Comparison of ENCODE assay signal across 8 mouse cellular contexts in genomic region chr17:47693671-47694441, GRCm38 (mm10). TPM values are rescaled to one million over a fixed set of nuclear protein-coding genes. Genes with fewer than 3 reads are reported as not detected.
A peak's percentile ranks its signal among the peaks of the same experiment; 100 is the strongest.
DNase-seq lines count a peak whose midpoint lies in the region; ATAC-seq and TF ChIP-seq lines count a peak whose summit lies in the region.

No protein-coding gene starts in this region.

- H3K9me3 ChIP-seq in E14TG2a.4 (ENCODE audit: low read length): no peaks in the 10 kb centered on the region
- H3K9me3 ChIP-seq in heart, embryonic 10.5 days: no peaks in the 10 kb centered on the region

- no peak for TF ChIP-seq CTCF in E14TG2a.4 (conservative IDR thresholded peaks at IDR 0.05; ENCODE audit: low read length)

- H3K27ac ChIP-seq in heart, embryonic 10.5 days: peak overlapping the region; percentile 92; the same call in 1 of the 2 replicates

- H3K4me3 ChIP-seq in E14TG2a.4 (replicated peaks; ENCODE audit: low read length): peak overlapping the region; percentile 86
- peak overlapping the region; percentile 84 for H3K4me3 ChIP-seq in heart, embryonic 10.5 days
- peak overlapping the region; percentile 34 for H3K4me3 ChIP-seq in myocyte

- TF ChIP-seq POLR2A in myocyte (IDR thresholded peaks at IDR 0.05; ENCODE audit: insufficient read length, low read depth): no peak

- peaks cover 18% of the 10 kb centered on the region for H3K36me3 ChIP-seq in E14TG2a.4 (ENCODE audit: insufficient read depth, low read length)
- no peaks in the 10 kb centered on the region for H3K36me3 ChIP-seq in heart, embryonic 10.5 days
- H3K36me3 ChIP-seq in myocyte (ENCODE audit: control insufficient read depth, insufficient read depth): no peaks in the 10 kb centered on the region

- H3ac ChIP-seq in myocyte (ENCODE audit: control insufficient read depth, insufficient read length): peak overlapping the region; percentile 45

- no peaks in the 10 kb centered on the region for H3K79me2 ChIP-seq in myocyte (ENCODE audit: control insufficient read depth, insufficient read depth)

- H3K4me1 ChIP-seq in E14TG2a.4 (replicated peaks; ENCODE audit: low read depth, low read length): peaks cover 66% of the 10 kb centered on the region
- H3K4me1 ChIP-seq in heart, embryonic 10.5 days: peaks cover 33% of the 10 kb centered on the region

- H3K27me3 ChIP-seq in E14TG2a.4 (ENCODE audit: insufficient read depth, low read length) (peaks cover 74% of the 10 kb centered on the region), myocyte (ENCODE audit: control insufficient read depth, insufficient read depth, insufficient read length) (no peaks in the 10 kb centered on the region)
- H3K27me3 ChIP-seq in heart, embryonic 10.5 days (ENCODE audit: insufficient read depth, poor library complexity, severe bottlenecking): peaks cover 57% of the 10 kb centered on the region

- peak; percentile 10 for DNase-seq in 416B (ENCODE audit: low read depth)
- no peak for DNase-seq in heart, embryonic 10.5 days (ENCODE audit: low spot score)
- peak; percentile 62 for DNase-seq in kidney, postnatal 14 days
- no peak for DNase-seq in spleen, adult 12 weeks (ENCODE audit: low spot score)
- DNase-seq in embryo, embryonic 10.5 days (ENCODE audit: low spot score): no peak

- ATAC-seq in monocyte, adult 5-6 weeks (replicated peaks; ENCODE audit: insufficient number of reproducible peaks, low FRiP score, low TSS enrichment, poor library complexity, severe bottlenecking): no peak

- WGBS in heart, embryonic 10.5 days: 30% methylated on average over 13 of the region's 13 CpGs

- peak overlapping the region; percentile 93 for H3K4me2 ChIP-seq in myocyte (ENCODE audit: low read depth)

TF ChIP-seq in myocyte, 11 proteins besides CTCF, POLR2A, EP300 and RAD21:
- no peak for TF ChIP-seq MYOG (IDR thresholded peaks at IDR 0.05; ENCODE audit: control insufficient read depth in 1 of 3, insufficient read depth in 1 of 3, insufficient read length in 2 of 3, low read depth in 2 of 3)
- no peak for TF ChIP-seq REST (IDR thresholded peaks at IDR 0.05; ENCODE audit: insufficient read depth, insufficient read length)
- TF ChIP-seq MYOD1 (IDR thresholded peaks at IDR 0.05; ENCODE audit: control insufficient read depth in 1 of 3, insufficient read length in 2 of 3, low read depth in 2 of 3): no peak
- TF ChIP-seq POLR2AphosphoS2 (IDR thresholded peaks at IDR 0.05; ENCODE audit: insufficient read length, low read depth): no peak
- no peak for TF ChIP-seq E2F4 (IDR thresholded peaks at IDR 0.05; ENCODE audit: insufficient read depth)
- no peak for TF ChIP-seq USF1 (IDR thresholded peaks at IDR 0.05; ENCODE audit: low read depth)
- no peak for TF ChIP-seq CEBPB (IDR thresholded peaks at IDR 0.05; ENCODE audit: insufficient read depth, poor library complexity, severe bottlenecking)
- no peak for TF ChIP-seq MAX (IDR thresholded peaks at IDR 0.05; ENCODE audit: low read depth)
- no peak for TF ChIP-seq TCF3 (IDR thresholded peaks at IDR 0.05; ENCODE audit: insufficient read length, low read depth)
- no peak for TF ChIP-seq TCF12 (IDR thresholded peaks at IDR 0.05; ENCODE audit: insufficient read depth, poor library complexity, severe bottlenecking)
- TF ChIP-seq SRF (IDR thresholded peaks at IDR 0.05; ENCODE audit: control insufficient read depth, insufficient read length, low read depth): no peak

RNA-seq across cellular contexts. Expression of gene Gm21981, which starts 0.4 kb away (rescaled TPM):
- polyA plus RNA-seq in heart, embryonic 10.5 days (2016; fragmentation: Nextera tagmentation; extraction: Ambion mirVana): 0.14 and 0.16 TPM in 2 replicates
- polyA plus RNA-seq in myocyte (2012; fragmentation: generic; extraction: Trizol): 1.3 TPM
- 0.29 TPM in 1 of 3 replicates, not detected in the others for total RNA-seq in monocyte, adult 5-6 weeks (2017)

RNA-seq across cellular contexts. Expression of gene Prickle4, which starts 0.7 kb away (rescaled TPM):
- polyA plus RNA-seq in heart, embryonic 10.5 days (2016; fragmentation: Nextera tagmentation; extraction: Ambion mirVana): 0.79 TPM in 1 of 2 replicates, not detected in the other
- 0.32 TPM for polyA plus RNA-seq in myocyte (2012; fragmentation: generic; extraction: Trizol)
- total RNA-seq in monocyte, adult 5-6 weeks (2017): not detected in 3 replicates

RNA-seq across cellular contexts. Expression of gene Frs3, which starts 5.0 kb away (rescaled TPM):
- 4.6 and 5.2 TPM in 2 replicates for polyA plus RNA-seq in heart, embryonic 10.5 days (2016; fragmentation: Nextera tagmentation; extraction: Ambion mirVana)
- 3.4 TPM for polyA plus RNA-seq in myocyte (2012; fragmentation: generic; extraction: Trizol)
- 0.38 to 1.4 TPM (median 1.3 TPM) in 3 replicates for total RNA-seq in monocyte, adult 5-6 weeks (2017)

RNA-seq across cellular contexts. Expression of gene Tomm6, which starts 5.7 kb away (rescaled TPM):
- 320 and 356 TPM in 2 replicates for polyA plus RNA-seq in heart, embryonic 10.5 days (2016; fragmentation: Nextera tagmentation; extraction: Ambion mirVana)
- polyA plus RNA-seq in myocyte (2012; fragmentation: generic; extraction: Trizol): 232 TPM
- 17.7 to 36.4 TPM (median 24.6 TPM) in 3 replicates for total RNA-seq in monocyte, adult 5-6 weeks (2017)

RNA-seq across cellular contexts. Expression of gene Pgc, which starts 32.8 kb away (rescaled TPM):
- 0.49 and 0.67 TPM in 2 replicates for polyA plus RNA-seq in heart, embryonic 10.5 days (2016; fragmentation: Nextera tagmentation; extraction: Ambion mirVana)
- polyA plus RNA-seq in myocyte (2012; fragmentation: generic; extraction: Trizol): not detected
- total RNA-seq in monocyte, adult 5-6 weeks (2017): not detected in 3 replicates

Comparison
In these comparisons a context has a peak if more than half of its experiments do, and no peak if none do; other contexts are left out.
1. DNase-seq: peak in 416B (single experiment) and kidney, postnatal 14 days (single experiment); none in heart, embryonic 10.5 days (single experiment), spleen, adult 12 weeks (single experiment) and embryo, embryonic 10.5 days (single experiment).
2. H3K4me3 ChIP-seq: peak in every context shown above with its lines; median percentile 86 in E14TG2a.4; 84 in heart, embryonic 10.5 days; 34 in myocyte.